Mouse (Mus musculus): ENCODE measurements around the gene Pde1b.
A peak's percentile ranks its signal among the peaks of the same experiment; 100 is the strongest.

The Pde1b gene

GRCm38 (mm10) chr15:103509317-103509716, 6.5 kb downstream of the Pde1b start:
- DNase-seq (ENCODE audit: low spot score), result no peak

DNA sequence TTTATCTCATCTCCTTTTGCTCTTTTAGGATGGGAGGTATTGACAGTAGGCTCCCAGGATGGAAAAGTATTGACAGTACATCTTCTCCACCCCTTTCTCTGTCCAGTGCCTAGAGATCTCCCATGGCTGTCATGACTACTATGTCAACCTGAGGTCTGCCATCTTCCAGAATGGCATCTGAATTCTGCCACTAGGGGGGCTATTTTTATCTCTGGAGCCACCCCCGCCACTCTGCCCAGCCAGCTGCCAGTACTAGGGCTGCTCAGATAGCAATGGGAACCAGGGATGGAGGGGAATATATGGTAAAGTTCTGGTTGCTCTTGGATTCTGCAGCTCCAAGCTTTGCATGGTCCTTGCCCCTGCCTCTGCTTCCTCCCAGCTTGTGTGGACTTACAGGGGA, 8.8 kb downstream of the Pde1b start:
- DNase-seq (ENCODE audit: low spot score), result no peak

DNA sequence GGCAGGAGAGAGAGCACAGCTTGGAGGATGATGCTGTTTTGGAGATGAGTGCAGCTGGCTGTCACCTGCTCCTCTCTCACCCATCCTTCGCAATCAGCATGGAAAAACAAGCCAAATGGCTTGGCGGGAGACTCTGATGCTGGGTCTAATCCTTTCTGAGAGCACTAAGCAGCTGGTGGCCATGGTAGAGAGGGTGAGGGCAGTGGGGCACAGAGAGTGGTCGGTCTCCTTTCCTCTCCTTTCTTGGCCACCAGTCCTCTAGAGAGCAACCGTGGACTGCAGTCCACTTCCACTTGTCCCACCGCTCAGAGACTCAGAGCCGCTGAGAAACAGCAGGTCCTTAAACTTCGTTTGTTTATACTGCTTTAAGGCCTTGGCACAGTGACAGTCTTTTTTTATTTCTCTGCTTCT, 10.8 kb downstream of the Pde1b start:
- DNase-seq (ENCODE audit: low spot score), result no peak

- DNase-seq (ENCODE audit: low spot score), result peak; percentile 74
Measured at GRCm38 (mm10) chr15:103514119-103514518, 11.3 kb downstream of the Pde1b start.

DNA sequence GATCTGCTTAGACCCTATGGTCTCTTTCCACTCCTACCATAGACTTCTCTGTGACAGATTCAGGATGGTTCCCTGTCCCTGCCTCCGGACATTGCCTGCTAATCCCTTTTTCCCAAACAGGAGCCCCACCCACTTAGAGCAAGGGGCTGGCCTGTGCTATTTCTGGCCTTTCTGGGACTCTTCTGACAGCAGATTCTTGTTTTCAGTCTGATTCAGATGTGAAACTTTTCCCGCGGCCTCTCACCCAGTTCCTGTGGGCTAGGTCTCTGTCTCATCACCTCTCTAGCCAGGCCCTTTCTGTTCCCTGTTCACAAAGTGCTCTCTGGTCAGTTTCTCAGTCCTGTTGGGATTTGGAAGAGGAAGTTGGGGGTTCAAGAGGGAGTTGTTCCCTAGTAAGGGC, 12.1 kb downstream of the Pde1b start:
- DNase-seq (ENCODE audit: low spot score), result no peak

DNA sequence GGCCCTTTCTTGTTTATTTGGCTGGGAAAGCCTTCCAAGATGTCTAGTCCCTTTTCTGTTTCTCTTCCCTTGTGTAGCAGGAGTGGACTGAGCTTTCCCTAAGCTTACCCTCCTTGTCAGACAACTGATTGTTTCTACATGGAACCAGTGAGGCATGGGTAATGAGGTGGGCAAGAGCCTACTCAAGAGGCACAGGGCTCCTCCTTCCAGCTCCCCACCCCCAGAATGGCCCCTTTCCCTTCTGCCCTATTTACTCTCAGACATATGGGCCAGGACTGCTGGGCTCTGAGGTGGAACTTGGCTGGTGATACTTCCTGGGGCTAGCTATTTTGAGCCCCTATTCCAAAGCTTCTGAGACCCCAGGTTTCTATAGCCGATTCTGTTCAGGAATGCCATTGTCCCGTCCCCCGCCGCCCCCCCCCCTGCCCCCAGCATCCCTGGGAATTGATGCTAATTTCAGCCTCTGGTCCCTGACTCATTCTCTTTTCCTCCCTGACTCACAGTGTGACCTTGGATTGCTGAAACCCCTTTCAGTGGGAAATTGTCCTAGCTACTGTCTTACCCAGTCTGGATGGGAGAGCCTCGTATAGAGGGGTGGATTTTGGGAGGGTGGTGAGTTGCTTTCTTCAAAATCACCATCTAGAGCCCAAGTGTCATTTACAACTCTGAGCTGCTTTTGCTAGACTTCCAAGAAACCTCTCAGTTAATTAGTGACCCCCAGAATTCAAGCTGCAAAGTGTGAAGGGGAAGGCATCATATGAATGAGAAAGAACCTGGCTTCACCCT, 16.0 kb downstream of the Pde1b start:
- DNase-seq (ENCODE audit: low spot score), result no peak

DNA sequence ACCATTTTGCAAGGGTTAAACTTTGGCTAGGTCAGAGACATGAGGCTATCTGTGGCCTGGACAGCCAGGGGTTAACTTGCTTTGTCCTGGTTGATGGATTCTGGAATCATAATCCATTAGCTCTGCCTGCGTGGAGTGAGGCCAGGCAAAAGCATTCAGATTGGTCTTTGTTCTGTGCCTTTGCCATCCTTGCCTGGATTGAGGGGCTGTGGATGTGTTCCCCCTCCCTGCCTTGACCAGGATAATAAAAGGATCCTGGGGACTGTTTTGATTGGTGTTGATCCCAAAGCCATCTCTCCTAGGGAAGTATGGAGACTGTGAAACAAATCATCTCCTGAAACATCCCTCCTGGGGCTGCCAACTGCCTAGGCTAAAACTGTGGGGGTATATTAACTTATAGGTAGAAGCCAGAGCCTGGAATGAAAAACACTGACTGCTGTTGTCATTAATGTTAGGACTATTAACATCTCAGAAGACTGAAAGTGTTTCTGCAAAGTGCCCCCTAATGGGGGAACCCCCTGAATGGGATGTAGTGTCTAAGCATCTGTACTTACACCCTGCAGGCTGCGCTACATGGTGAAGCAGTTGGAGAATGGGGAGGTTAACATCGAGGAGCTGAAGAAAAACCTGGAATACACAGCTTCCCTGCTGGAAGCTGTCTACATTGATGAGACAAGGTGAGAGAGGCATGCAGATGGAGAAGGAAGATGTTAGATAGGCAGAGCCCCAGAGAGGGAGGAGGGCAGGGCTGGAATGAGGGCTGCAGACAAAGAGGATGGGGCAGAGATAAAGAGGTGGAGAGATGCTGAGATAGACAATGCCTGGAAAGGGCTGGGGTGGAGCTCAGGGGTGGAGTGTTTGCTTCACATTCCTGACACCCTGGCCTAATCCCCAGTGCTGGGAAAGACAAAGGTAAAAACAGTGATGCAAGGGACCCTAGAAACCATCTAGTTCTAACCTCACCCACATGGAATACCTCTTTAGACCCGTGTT, 16.8 kb downstream of the Pde1b start:
- no peak for DNase-seq (ENCODE audit: low spot score)

- DNase-seq (ENCODE audit: low spot score), result no peak
Measured at GRCm38 (mm10) chr15:103522458-103523099, 19.7 kb downstream of the Pde1b start.

DNA sequence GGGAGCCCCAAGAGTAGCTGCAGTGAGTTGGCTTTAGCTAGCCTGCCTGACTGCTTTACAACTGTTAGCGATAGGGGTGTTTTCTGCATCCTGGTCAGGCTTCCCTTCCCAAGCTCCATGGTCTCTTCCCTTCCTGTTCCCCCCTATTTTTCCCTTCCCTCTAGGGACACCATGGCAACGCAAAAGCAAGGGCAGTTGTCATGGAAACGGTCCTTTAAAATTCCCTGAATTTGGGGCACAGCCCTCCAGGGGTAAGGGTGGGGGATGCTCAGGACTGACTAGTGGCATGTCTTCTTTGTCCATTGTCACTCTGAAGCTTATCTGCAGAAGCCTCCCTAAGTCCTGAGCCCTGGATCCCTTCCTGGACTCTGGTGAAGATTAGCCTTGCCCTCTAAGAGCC, 20.3 kb downstream of the Pde1b start:
- DNase-seq (ENCODE audit: low spot score), result no peak

GRCm38 (mm10) chr15:103530372-103530771, 27.5 kb downstream of the Pde1b start:
- DNase-seq (ENCODE audit: low spot score), result peak; percentile 25

GRCm38 (mm10) chr15:103534054-103534620, 31.3 kb downstream of the Pde1b start:
- no peak for DNase-seq (ENCODE audit: low spot score)

GRCm38 (mm10) chr15:103535030-103535429, 32.2 kb downstream of the Pde1b start:
- DNase-seq (ENCODE audit: low spot score), result no peak

GRCm38 (mm10) chr15:103535786-103536185, 33.0 kb downstream of the Pde1b start:
- DNase-seq (ENCODE audit: low spot score), result no peak

GRCm38 (mm10) chr15:103536456-103536855, 33.6 kb downstream of the Pde1b start:
- DNase-seq (ENCODE audit: low spot score), result no peak

DNA sequence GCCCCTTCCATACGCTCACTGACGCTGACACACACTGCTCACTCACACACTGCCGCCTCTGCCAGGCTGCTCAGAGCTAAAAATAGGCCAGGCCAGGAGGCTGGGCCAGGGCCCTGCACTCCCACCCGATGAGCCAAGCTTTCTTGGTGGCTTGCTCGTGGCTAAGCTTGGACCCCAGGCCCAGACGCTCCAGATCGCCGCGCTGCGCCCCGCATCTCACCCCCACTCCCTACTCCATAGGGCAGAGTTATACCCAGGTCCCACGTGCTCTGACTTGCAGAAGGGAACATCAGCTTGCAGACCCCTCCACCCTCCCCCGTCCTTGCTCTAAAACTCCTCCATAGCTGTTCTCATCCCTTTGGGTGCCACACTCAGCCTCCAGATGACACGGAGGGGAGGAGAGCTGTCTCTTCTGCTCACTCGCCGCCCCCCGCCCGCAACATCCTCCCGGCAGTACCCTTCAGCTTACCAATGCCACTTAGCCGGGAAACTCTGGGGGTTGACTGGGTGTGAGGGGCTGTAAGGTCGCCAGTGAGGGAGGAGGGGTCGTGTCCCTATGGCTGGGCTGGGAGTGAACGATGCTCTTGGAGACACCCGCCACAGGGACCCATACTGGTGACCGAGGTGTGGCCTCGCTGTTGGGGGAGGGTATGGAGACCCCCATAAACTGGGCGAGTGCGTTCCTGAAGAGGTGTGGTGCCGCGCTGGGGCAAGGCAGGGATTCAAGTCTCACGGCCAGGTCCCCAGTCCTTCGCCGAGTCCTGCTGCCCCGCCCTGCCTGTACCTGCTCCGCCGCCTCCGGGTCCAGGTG, 34.4 kb downstream of the Pde1b start:
- DNase-seq (ENCODE audit: low spot score), result no peak

- DNase-seq (ENCODE audit: low spot score), result no peak
Measured at GRCm38 (mm10) chr15:103537822-103538213, 35.0 kb downstream of the Pde1b start, which contains the start of gene Ppp1r1a. Gene Ppp1r1a, minus strand, starts transcription at chr15:103538003.

GRCm38 (mm10) chr15:103539259-103539658, 36.4 kb downstream of the Pde1b start:
- DNase-seq (ENCODE audit: low spot score), result no peak

DNA sequence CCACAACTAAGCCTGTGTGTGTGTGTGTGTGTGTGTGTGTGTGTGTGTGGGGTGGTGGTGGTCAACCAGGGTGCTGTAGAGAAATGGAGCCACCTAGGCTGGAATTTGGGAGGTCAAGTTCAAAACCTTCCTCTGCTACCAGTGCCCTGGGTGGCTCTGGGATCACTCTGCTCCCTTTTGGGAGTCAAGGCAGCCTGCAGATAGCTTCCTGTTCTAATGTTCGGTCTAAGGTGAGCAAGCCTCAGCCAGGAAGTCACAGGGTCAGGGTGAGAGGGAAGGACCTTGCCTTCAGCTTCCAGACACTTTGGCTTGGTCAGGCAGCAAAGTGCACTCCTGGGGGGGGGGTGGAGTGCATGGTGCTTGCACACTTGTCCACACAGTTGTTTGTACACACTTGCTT, 37.8 kb downstream of the Pde1b start:
- DNase-seq (ENCODE audit: low spot score), result no peak

- DNase-seq (ENCODE audit: low spot score), result no peak
Measured at GRCm38 (mm10) chr15:103542526-103542925, 39.7 kb downstream of the Pde1b start.

GRCm38 (mm10) chr15:103547983-103548382, 45.1 kb downstream of the Pde1b start:
- no peak for DNase-seq (ENCODE audit: low spot score)

DNA sequence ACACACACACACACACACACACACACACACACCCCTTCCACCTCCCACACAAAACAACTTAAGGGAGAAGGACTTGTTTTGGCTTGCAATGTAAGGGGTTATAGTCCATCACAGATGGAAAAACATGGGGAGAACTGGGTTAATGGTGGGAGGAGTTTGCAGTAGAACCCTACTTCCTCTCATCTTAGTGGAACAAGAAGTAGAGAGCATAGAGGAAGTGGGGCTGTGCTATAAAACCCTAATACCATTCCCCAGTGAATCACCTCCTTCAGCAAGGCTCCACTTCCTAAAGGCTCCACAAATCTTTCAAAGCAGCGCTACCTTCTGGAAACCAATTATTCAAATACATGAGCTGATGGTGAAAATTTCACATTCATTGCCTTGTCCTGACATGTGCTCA, 46.6 kb downstream of the Pde1b start:
- no peak for DNase-seq (ENCODE audit: low spot score)
